Mouse (Mus musculus) neutrophil, adult 5-6 weeks (primary cell): ENCODE data around the gene Tspo2. TPM values are rescaled to one million over a fixed set of nuclear protein-coding genes. Genes with fewer than 3 reads are reported as not detected.

Experiments used
- ATAC-seq: fragments of 151-379, 151-347 bp; 2 replicates; pipeline ENCODE4 v1.8.0; 2017; ENCODE audit warnings: mild to moderate bottlenecking, moderate TSS enrichment; ENCODE audit not compliant: insufficient number of reproducible peaks, poor library complexity, low FRiP score, severe bottlenecking; ENCODE audit errors: extremely low read depth
- total RNA-seq: library from RNA; stranded (forward); fragments of 200-1000 nt; gene quantifications from 2 replicates; pipeline ENCODE4 v1.2.3, GENCODE M21; 2017

Tspo2 gene
- total RNA-seq, 1 experiment from 2014 or later: 3.8 TPM

GRCm38 (mm10) chr17:48453489-48453888 is 2.2 kb upstream of the Tspo2 start:
- ATAC-seq: no peak

DNA sequence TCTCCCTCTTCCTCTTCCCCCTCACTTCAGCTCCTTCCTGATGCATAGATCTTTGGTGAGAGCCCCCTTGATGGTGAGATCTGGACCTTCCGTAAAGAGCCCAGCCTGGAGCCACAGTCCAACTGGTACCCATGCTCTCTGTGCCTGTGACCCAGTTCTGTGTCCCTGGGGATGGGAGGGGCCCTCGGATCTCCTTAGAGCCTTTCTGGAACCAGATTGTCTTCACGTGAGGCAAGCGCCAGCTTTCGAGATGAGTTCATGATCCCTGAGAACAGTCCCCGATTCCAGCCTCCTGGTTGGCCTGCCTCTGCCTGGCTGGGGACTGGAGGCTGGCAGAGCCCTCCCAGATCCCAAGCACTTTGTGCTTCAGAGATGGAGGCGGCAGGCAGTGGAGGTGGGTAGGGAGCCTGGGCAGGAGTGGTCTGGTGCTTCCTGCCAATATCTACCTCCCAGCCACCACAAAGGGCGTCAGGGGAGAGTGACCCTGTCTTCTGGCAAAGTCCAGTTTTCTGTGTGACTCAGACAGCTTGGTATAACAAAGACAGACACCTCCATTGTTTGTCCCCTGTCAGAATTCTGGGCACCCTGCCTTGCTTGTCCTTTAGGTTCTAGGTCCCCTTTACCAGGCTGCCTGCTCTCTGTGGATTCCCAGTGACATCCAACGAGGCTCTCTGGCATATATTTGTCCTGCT is 577 bp upstream of the Tspo2 start:
- ATAC-seq: no peak

DNA sequence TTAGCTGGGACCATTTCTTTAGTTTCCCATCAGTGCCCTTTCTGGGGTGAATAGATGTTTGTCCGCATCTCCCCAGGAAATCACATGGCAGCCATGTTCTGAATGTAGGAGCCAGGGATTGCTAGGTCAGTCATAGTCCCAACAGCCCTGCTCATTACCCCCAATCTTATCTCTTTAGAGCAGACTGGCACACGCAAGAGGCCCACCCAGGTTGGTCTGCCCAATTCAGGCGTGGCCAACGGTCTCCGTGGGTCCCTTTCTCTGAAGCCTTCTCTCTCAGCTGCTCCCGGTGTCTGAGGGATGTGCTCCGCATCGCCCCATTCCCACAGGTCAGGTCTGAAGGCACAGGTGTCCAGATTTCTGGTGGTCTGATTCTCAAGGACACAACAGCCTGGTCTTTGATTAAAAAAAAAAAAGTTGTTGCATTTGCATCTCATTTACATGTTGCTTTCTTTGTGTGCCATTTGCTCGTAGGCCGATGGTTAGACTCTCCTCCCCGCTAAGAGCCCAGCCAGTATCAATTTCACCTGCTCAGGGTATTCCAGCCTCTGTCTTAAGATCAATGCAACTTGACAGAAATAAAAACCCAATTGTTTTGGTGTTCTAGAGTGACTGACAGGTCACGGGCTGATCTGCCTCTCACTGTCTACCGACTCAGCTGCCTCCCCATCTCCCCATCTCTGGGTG is 513 bp downstream of the Tspo2 start:
- no peak for ATAC-seq

- no peak for ATAC-seq
Measured at GRCm38 (mm10) chr17:48447675-48448074, 3.6 kb downstream of the Tspo2 start.

DNA sequence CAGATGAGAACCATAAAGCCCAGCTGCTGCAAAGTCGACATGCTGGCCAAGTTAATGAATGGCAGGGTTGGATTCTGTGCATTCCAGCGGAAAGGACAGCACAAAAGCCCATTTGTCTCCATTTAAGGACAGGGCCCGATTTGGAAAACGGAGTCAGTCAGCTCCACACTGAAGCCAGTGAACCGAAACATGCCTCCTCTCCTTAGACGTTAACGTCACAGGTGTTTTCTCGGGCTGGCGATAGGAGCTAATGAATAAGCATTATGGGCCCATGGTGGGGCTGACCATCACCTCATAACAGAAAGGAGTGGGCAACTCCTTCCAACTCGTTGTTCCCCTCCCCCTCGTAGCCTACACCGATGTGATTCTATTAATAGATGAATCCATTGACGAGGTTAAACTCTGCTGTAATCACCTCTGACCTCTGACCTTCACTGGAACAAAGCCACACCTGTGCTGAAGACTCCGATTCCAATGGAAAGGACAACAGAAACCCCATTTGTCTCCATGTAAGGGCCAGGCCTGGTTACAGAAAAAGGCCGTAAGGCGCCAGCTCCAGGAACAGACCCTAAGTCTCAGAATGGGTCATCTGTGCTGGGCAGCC is 7.7 kb downstream of the Tspo2 start:
- ATAC-seq: no peak

DNA sequence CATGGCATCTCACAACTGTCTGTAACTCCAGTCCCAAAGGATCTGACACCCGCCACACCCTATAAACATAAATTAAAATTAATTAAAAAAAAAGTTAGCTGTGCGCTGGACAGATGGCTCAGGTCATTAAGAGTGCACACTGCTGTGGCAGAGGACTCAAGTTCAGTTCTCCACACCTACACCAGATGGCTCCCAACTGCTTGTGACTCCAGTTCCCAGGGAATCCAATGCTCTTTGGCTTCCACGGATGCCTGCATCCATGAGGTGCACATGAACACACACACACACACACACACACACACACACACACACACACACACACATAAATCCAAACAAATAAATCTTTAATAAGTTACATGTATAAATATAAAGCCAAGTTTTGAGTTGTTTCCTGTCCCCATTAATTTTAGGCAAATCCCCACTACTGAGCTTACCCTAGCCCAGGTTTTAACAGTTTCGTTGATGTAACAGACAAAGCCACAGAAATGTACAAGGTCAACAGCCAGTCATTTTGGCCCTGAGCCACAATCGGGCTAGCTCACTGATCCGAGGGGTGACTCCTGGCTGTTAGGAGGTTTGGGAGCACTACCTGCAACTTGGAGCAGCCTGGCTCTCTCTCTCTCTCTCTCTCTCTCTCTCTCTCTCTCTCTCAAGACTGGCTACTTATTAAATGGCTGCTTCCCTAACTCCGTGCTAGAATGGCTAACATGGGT is 8.4 kb downstream of the Tspo2 start:
- ATAC-seq: no peak

- ATAC-seq: no peak
Measured at GRCm38 (mm10) chr17:48437421-48437911, 13.9 kb downstream of the Tspo2 start.

DNA sequence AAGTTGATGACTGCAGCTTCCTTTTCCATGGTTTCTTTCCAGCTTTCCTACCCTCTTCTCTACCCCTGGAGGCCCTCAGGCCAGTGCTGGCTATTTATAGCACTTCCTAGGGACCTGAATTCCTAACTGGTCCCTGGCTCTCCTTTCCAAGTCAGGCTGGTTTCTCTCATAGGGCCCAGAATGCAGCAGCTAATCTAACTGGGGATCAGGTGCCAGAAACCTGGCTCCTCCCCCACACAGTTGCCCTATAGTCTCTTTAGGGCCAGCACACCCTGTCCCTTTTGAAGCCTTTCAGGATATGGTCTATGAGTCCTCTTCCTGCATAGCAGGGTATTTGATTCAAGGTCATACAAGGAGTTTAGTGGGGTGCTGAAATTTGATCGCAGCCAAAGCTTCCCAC is 14.8 kb downstream of the Tspo2 start:
- ATAC-seq: no peak

DNA sequence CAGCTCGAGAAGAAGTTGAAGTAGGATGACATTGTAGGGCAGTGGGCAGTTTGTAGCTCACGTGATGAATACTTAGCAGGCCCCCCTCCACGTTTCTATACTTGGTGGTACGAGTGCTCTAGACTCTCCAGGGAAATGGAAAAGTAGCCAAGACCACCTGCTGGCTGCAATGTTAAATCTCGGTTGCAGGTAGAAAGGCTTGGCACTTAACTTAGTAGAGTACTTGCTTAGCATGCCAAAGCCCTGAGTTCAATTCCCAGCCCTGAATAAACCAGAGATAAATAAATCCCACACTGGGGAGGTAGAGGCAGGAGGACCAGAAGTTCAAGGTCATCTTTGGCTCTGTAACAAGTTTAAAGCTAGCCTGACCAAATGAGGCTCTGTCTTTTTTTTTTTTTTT is 16.8 kb downstream of the Tspo2 start:
- ATAC-seq: no peak

- no peak for ATAC-seq
Measured at GRCm38 (mm10) chr17:48433689-48434330, 17.5 kb downstream of the Tspo2 start.

DNA sequence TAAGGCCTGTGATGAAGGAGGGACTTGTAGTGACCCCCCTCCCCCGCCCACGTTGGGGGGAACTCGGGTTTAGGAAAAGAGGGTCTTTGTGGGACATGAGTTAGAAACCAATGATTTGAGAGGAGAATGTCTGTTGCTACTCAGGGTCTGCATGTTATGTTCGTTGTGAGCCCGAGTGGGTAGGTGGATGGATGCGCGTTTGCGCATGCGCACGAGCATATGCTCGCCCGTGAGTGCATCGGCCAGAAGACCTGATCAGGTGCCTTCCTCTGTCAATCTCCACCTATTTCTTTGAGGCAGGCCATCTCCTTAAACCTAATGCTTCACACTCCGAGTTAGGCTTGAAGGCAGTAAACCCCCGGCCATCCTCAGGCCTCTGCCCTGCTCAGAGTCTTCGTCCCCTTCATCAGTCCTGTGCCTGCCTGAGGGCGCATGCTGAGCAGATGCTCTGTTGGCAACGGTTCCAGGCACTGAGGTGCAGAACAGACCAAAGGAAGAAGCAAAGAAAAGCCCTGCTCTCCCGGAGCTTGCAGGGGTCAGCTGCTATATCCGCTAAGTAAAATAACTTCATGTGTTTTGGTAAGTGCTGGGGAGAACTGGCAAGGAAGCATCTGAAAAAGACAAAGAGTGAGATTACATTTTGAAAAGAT is 18.2 kb downstream of the Tspo2 start:
- ATAC-seq: no peak

DNA sequence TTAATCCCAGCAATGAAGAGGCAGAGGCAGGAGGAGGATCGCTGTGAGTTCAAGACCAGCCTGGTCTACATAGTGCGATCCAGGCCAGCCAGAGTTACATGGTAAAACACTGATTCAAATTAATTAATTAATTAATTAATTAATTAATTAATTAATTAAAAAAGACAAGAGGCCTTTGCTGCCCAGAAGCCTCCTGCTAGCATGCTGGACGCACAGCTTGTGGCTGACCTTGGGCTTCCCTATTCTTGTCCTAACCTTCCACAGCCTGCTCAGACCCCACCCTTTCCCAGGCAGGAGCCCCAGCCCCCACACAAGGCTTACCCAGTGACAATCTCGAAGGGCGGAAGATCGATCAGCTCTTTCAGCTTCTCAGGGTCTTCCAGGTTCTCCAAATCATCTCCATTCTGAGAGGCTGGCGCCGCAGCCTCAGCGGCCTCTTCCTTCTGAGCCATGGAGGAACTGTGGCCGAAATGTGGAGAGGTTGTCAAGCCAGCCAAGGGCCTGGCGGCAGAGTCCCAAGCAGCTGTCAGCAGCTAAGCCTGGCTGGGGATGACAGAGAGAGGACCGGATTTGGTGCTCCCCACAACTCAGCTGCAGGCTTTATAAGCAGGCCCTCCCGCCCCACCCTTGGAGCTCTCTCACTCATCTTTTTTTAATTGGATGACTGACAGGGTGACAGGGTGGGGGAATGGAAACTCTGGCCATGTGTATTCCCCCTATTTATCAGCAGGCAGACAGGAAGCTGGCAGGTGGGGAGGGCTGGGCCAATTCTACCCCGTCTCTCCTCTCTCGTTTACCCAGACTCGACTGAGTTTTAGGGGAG is 19.0 kb downstream of the Tspo2 start, which contains the start of gene Apobec2:
Gene Apobec2, minus strand, starts transcription at position 773 of the 823 bp plus-strand sequence.
- ATAC-seq: no peak

DNA sequence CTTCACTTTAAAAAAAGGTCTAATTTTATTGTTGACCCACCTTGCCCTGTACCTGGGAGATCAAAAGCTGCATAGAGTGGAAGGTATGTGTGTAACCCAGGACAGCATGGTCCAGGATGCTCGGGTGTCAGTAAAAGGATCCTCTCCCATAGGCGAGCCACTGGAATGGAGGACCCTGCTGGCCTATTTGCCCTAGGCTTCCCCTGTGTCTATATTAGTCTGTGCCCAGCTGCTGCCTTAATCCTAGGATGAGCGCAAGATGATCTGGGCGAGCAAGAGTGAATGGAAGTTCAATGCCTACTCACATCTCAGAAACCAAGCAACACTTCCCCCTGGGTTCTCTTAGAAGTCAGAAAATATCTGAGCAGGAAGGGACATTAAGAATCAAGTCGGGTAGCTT is 20.3 kb downstream of the Tspo2 start:
- ATAC-seq: no peak

DNA sequence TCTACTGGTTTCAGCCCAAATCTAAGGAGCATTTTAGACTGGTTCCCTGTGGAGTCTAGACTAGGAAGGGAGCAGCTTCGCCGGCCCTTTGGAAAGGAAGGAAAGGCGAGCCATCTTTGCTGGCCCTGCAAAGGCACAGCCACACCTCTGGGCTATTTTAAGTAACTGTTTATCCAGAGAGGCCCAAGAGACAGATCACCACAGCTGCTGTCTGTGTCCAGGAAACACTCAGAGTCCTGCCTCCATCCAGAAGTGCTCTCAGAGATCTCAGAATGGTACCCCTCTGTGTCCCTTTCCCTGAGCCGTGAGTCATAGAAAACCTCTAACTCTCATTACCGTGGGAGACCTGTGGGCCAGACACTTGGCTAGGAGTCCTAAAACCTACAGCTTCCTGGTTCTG is 20.9 kb downstream of the Tspo2 start:
- no peak for ATAC-seq

GRCm38 (mm10) chr17:48427852-48428530 is 23.3 kb downstream of the Tspo2 start:
- ATAC-seq: peak; percentile 45

- peak; percentile 30; the same call in 1 of the 2 replicates for ATAC-seq
Measured at GRCm38 (mm10) chr17:48426991-48427750, 24.2 kb downstream of the Tspo2 start.
